36 mouse cellular contexts compared by ENCODE assay signal in the genomic region with DNA sequence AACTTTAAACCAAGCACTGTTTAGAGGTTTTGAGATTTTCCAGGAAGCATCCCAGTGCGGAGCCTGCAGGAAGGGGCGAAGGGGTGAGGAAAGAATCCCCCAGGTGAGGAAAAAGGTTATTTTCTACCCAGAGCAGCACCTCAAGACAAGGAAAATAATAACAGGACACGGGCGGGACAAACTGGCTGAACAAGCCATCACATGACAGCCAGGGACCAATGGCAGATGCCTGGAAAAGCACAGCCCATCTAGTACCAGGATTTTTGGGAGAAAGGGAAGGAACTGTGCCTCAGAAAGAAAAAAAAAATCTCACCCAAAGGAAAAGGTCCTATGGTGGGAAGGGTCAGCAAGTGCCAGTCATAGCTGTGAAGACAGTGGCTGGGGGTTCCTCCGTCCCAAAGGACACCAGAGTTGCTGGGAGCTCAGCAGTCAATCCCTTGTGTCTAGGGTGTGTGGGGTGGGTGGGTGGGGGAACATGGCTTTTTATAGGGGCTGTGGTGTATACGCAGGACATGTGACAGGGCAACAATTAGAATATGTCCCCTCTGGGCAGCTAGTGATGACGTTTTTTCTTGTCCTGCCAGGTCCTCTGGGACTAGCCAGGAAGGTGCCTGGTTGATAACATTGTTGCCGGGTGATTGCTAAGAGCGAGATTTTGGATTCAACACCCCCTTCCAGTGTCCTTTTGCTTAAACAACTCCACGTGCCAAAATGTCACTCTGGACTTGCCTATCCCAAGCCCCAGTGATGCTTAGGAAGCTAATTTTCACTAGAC. TPM values are rescaled to one million over a fixed set of nuclear protein-coding genes. Genes with fewer than 3 reads are reported as not detected.
A peak's percentile ranks its signal among the peaks of the same experiment; 100 is the strongest.
DNase-seq lines count a peak whose midpoint lies in the region; ATAC-seq and TF ChIP-seq lines count a peak whose summit lies in the region.
"Had no signal": no experiment of that assay in that cellular context is flagged by ENCODE, and none has a peak within 500 bp of the region (broad histone marks: within the 10 kb centered on the region; RNA-seq: fewer than 3 reads in every experiment).

No protein-coding gene starts in this region.

- H3K4me3 ChIP-seq in heart, embryonic 13.5 days: no peak overlapping the region
- no peak overlapping the region for H3K4me3 ChIP-seq in midbrain, embryonic 11.5 days (ENCODE audit: low read depth, low read length)
- no peak overlapping the region for H3K4me3 ChIP-seq in midbrain, embryonic 16.5 days (ENCODE audit: low read depth, low read length)
- no peak overlapping the region for H3K4me3 ChIP-seq in CH12.LX (replicated peaks in 1 of 3; ENCODE audit: low read depth in 2 of 3, low read length in 2 of 3, poor library complexity in 1 of 3)
- H3K4me3 ChIP-seq in midbrain, embryonic 14.5 days (replicated peaks; ENCODE audit: low read depth, low read length): no peak overlapping the region
- H3K4me3 ChIP-seq: embryonic facial prominence, embryonic 12.5 days; forebrain, embryonic 15.5 days; hindbrain, embryonic 13.5 days; liver, embryonic 12.5 days had no signal

- 42% methylated on average over 10 of the region's 10 CpGs for WGBS in heart, embryonic 13.5 days
- WGBS in midbrain, embryonic 11.5 days: 79% methylated on average over 10 of the region's 10 CpGs
- WGBS in midbrain, embryonic 16.5 days: 68% methylated on average over 10 of the region's 10 CpGs
- 69% methylated on average over 10 of the region's 10 CpGs for WGBS in midbrain, embryonic 14.5 days

- peak overlapping the region; percentile 16; the same call in 1 of the 2 replicates for H3K4me2 ChIP-seq in heart, embryonic 13.5 days
- no peak overlapping the region for H3K4me2 ChIP-seq in midbrain, embryonic 11.5 days
- H3K4me2 ChIP-seq in midbrain, embryonic 16.5 days (ENCODE audit: low read length): no peak overlapping the region
- peak overlapping the region; percentile 76 for H3K4me2 ChIP-seq in CH12.LX (ENCODE audit: insufficient read depth, low read depth, poor library complexity, severe bottlenecking)
- no peak overlapping the region for H3K4me2 ChIP-seq in midbrain, embryonic 14.5 days (ENCODE audit: low read length)
- H3K4me2 ChIP-seq: embryonic facial prominence, embryonic 12.5 days; forebrain, embryonic 15.5 days; hindbrain, embryonic 13.5 days; liver, embryonic 12.5 days had no signal

- H3K27me3 ChIP-seq in heart, embryonic 13.5 days (replicated peaks): peaks cover 9% of the 10 kb centered on the region; the same call in 1 of the 2 replicates
- H3K27me3 ChIP-seq in midbrain, embryonic 11.5 days (ENCODE audit: control insufficient read depth, insufficient read depth, low read length): no peaks in the 10 kb centered on the region
- no peaks in the 10 kb centered on the region for H3K27me3 ChIP-seq in midbrain, embryonic 16.5 days (ENCODE audit: control insufficient read depth, insufficient read depth, low read depth, low read length)
- peaks cover 2% of the 10 kb centered on the region for H3K27me3 ChIP-seq in CH12.LX (replicated peaks)
- no peaks in the 10 kb centered on the region for H3K27me3 ChIP-seq in midbrain, embryonic 14.5 days (ENCODE audit: control insufficient read depth, insufficient read depth, low read length)
- H3K27me3 ChIP-seq: forebrain, embryonic 15.5 days; hindbrain, embryonic 13.5 days had no signal

- no peak for DNase-seq in heart, adult 8-10 months (ENCODE audit: low spot score)
- DNase-seq in midbrain, embryonic 11.5 days (ENCODE audit: low spot score, missing footprints): peak; percentile 10
- DNase-seq in CH12.LX (ENCODE audit: extremely low read depth): no peak
- no peak for DNase-seq in midbrain, embryonic 14.5 days
- DNase-seq in gastrocnemius, postnatal 36 days: no peak
- DNase-seq: adrenal gland, postnatal 25 days; cerebellum, adult 11-12 months; cerebellum, adult 9-11 months; embryo, embryonic 11 days; gastrocnemius, postnatal 25 days; kidney, adult 8-10 months; layer of hippocampus, postnatal 36 days; left cerebral cortex, postnatal 4 days; liver, postnatal 0 days; lung, postnatal 36 days; right cerebral cortex, postnatal 4 days; thymus, adult 2 months; thymus, postnatal 36 days had no signal

- no peak for TF ChIP-seq EP300 in CH12.LX (IDR thresholded peaks at IDR 0.05; ENCODE audit: low read length)

- no peaks in the 10 kb centered on the region for H3K79me2 ChIP-seq in CH12.LX (replicated peaks; ENCODE audit: control insufficient read depth, extremely low read depth, insufficient read depth, poor library complexity, severe bottlenecking)

- in situ Hi-C loops in CH12.LX (cut with MboI; ENCODE audit: low pct_ligation_motif_present, low pct_unique_long_range_greater_than_20kb, low sequenced_read_pairs): no loop called here

- no peak for TF ChIP-seq POLR2A in CH12.LX (IDR thresholded peaks at IDR 0.05; ENCODE audit: low read depth, low read length)

- TF ChIP-seq CTCF in CH12.LX (conservative IDR thresholded peaks at IDR 0.05 in 1 of 2, IDR thresholded peaks at IDR 0.05 in 1 of 2; ENCODE audit: low read depth in 2 of 2, low read length in 2 of 2): no peak

- no peaks in the 10 kb centered on the region for H3K9me3 ChIP-seq in heart, embryonic 13.5 days
- H3K9me3 ChIP-seq in midbrain, embryonic 11.5 days (ENCODE audit: control insufficient read depth, low read length): no peaks in the 10 kb centered on the region
- no peaks in the 10 kb centered on the region for H3K9me3 ChIP-seq in midbrain, embryonic 16.5 days (replicated peaks; ENCODE audit: control insufficient read depth, low read length, poor library complexity, severe bottlenecking)
- H3K9me3 ChIP-seq in CH12.LX (replicated peaks; ENCODE audit: low read length): no peaks in the 10 kb centered on the region
- no peaks in the 10 kb centered on the region for H3K9me3 ChIP-seq in midbrain, embryonic 14.5 days (ENCODE audit: control insufficient read depth, low read length)
- H3K9me3 ChIP-seq: embryonic facial prominence, embryonic 12.5 days; forebrain, embryonic 15.5 days; hindbrain, embryonic 13.5 days; liver, embryonic 12.5 days had no signal

- no peak overlapping the region for H3K9ac ChIP-seq in heart, embryonic 13.5 days
- H3K9ac ChIP-seq in midbrain, embryonic 11.5 days (ENCODE audit: low read length): no peak overlapping the region
- no peak overlapping the region for H3K9ac ChIP-seq in midbrain, embryonic 16.5 days (ENCODE audit: low read depth, low read length)
- peak overlapping the region; percentile 1; the same call in 1 of the 2 replicates for H3K9ac ChIP-seq in CH12.LX (ENCODE audit: insufficient read depth, low read depth)
- H3K9ac ChIP-seq in midbrain, embryonic 14.5 days (replicated peaks; ENCODE audit: low read length): no peak overlapping the region
- H3K9ac ChIP-seq: embryonic facial prominence, embryonic 12.5 days; forebrain, embryonic 15.5 days; hindbrain, embryonic 13.5 days; liver, embryonic 12.5 days; liver, postnatal 0 days had no signal

- TF ChIP-seq RAD21 in CH12.LX (IDR thresholded peaks at IDR 0.05; ENCODE audit: low read depth, low read length): no peak

- peaks cover 8% of the 10 kb centered on the region for H3K4me1 ChIP-seq in heart, embryonic 13.5 days
- no peaks in the 10 kb centered on the region for H3K4me1 ChIP-seq in midbrain, embryonic 11.5 days (ENCODE audit: control insufficient read depth, insufficient read depth, low read length)
- H3K4me1 ChIP-seq in midbrain, embryonic 16.5 days (ENCODE audit: control insufficient read depth, insufficient read depth, low read length): peaks cover 4% of the 10 kb centered on the region; the same call in 1 of the 2 replicates
- H3K4me1 ChIP-seq in CH12.LX (ENCODE audit: control insufficient read depth in 1 of 2, insufficient read depth in 2 of 2): peaks cover 7 to 10% of the 10 kb centered on the region in 2 experiments; a peak in 3 of 4 replicates
- peaks cover 12% of the 10 kb centered on the region; the same call in 1 of the 2 replicates for H3K4me1 ChIP-seq in midbrain, embryonic 14.5 days (ENCODE audit: control insufficient read depth, insufficient read depth, low read length)
- H3K4me1 ChIP-seq: embryonic facial prominence, embryonic 12.5 days; liver, embryonic 12.5 days had no signal

- H3K36me3 ChIP-seq in heart, embryonic 13.5 days: no peaks in the 10 kb centered on the region
- H3K36me3 ChIP-seq in midbrain, embryonic 11.5 days (ENCODE audit: control insufficient read depth, insufficient read depth, low read length): no peaks in the 10 kb centered on the region
- no peaks in the 10 kb centered on the region for H3K36me3 ChIP-seq in midbrain, embryonic 16.5 days (ENCODE audit: control insufficient read depth, insufficient read depth, low read length)
- H3K36me3 ChIP-seq in CH12.LX (replicated peaks in 1 of 2; ENCODE audit: control insufficient read depth in 1 of 2, insufficient read depth in 1 of 2, low read length in 1 of 2): no peaks in the 10 kb centered on the region
- no peaks in the 10 kb centered on the region for H3K36me3 ChIP-seq in midbrain, embryonic 14.5 days (ENCODE audit: control insufficient read depth, insufficient read depth, low read length)
- H3K36me3 ChIP-seq: embryonic facial prominence, embryonic 12.5 days; forebrain, embryonic 15.5 days; hindbrain, embryonic 13.5 days; liver, embryonic 12.5 days had no signal

- H3K27ac ChIP-seq in heart, embryonic 13.5 days (replicated peaks): no peak overlapping the region
- no peak overlapping the region for H3K27ac ChIP-seq in midbrain, embryonic 11.5 days (ENCODE audit: low read depth, low read length)
- no peak overlapping the region; the same call in 1 of the 2 replicates for H3K27ac ChIP-seq in midbrain, embryonic 16.5 days (ENCODE audit: low read length)
- H3K27ac ChIP-seq in CH12.LX (ENCODE audit: insufficient read depth, low read depth): no peak overlapping the region
- H3K27ac ChIP-seq in midbrain, embryonic 14.5 days (replicated peaks; ENCODE audit: low read depth, low read length): peak overlapping the region; percentile 66; the same call in 1 of the 2 replicates
- H3K27ac ChIP-seq: embryonic facial prominence, embryonic 12.5 days; forebrain, embryonic 15.5 days; kidney, postnatal 0 days; liver, embryonic 12.5 days; stomach, postnatal 0 days had no signal

- ATAC-seq in heart, embryonic 13.5 days (ENCODE audit: extremely low read depth, insufficient number of reproducible peaks, low FRiP score, low TSS enrichment): no peak; the same call in 1 of the 2 replicates
- no peak for ATAC-seq in midbrain, embryonic 11.5 days (ENCODE audit: low FRiP score)
- no peak for ATAC-seq in midbrain, embryonic 16.5 days
- ATAC-seq in midbrain, embryonic 14.5 days (ENCODE audit: low FRiP score, low TSS enrichment): no peak
- ATAC-seq: forebrain, embryonic 15.5 days; intestine, embryonic 16.5 days; liver, embryonic 12.5 days; liver, postnatal 0 days had no signal

- dilution Hi-C loops in CH12.LX (cut with MboI; ENCODE audit: extremely low pct_ligation_motif_present, extremely low pct_unique_long_range_greater_than_20kb, low sequenced_read_pairs): no loop called here

- intact Hi-C loops in gastrocnemius, postnatal 36 days (cut with DNase I): no loop called here

RNA-seq across cellular contexts. Expression of gene Il12b, which starts 22.7 kb away (rescaled TPM):
- polyA plus RNA-seq in heart, embryonic 13.5 days (2015; fragmentation: Nextera tagmentation; extraction: Ambion mirVana): 0.09 and 0.23 TPM in 2 replicates
- not detected for total RNA-seq in heart, adult 8-10 months (2022)
- polyA plus RNA-seq in midbrain, embryonic 11.5 days (2014; fragmentation: Nextera tagmentation; extraction: Ambion mirVana): not detected in 2 replicates
- polyA plus RNA-seq in midbrain, embryonic 16.5 days (2015; fragmentation: Nextera tagmentation; extraction: Ambion mirVana): not detected in 2 replicates
- not detected in 2 replicates for total RNA-seq in CH12.LX (2012; rRNA removed)
- total RNA-seq in CH12.LX (2014; rRNA removed): 0.23 TPM in 1 of 2 replicates, not detected in the other
- not detected in 2 replicates for polyA plus RNA-seq in CH12.LX (2012; ENCODE audit: insufficient read length, low read depth)
- polyA plus RNA-seq in midbrain, embryonic 14.5 days (2014; fragmentation: Nextera tagmentation; extraction: Ambion mirVana): 0.14 and 0.19 TPM in 2 replicates
- not detected for total RNA-seq in gastrocnemius, postnatal 36 days (2021)
- total RNA-seq: adrenal gland, adult 18-20 months; adrenal gland, postnatal 25 days; ES-E14; gastrocnemius, adult 18-20 months; gastrocnemius, postnatal 25 days; heart, postnatal 25 days; layer of hippocampus, postnatal 36 days; left cerebral cortex, postnatal 4 days; megakaryocyte, adult 5-6 weeks; monocyte, adult 5-6 weeks had no signal
- polyA plus RNA-seq: embryonic facial prominence, embryonic 12.5 days; forebrain, embryonic 15.5 days; frontal cortex, adult 2 months; intestine, embryonic 16.5 days; liver, postnatal 0 days; lung, embryonic 16.5 days; neural tube, embryonic 11.5 days; stomach, postnatal 0 days had no signal

RNA-seq across cellular contexts. Expression of gene Ublcp1, which starts 47.8 kb away (rescaled TPM):
- 42.3 and 43.7 TPM in 2 replicates for polyA plus RNA-seq in heart, embryonic 13.5 days (2015; fragmentation: Nextera tagmentation; extraction: Ambion mirVana)
- 10 to 100 TPM; 33.2 to 40.9 (median 39.4) TPM for total RNA-seq in heart, adult 8-10 months (2022)
- polyA plus RNA-seq in midbrain, embryonic 11.5 days (2014; fragmentation: Nextera tagmentation; extraction: Ambion mirVana): 79.2 and 85.3 TPM in 2 replicates
- polyA plus RNA-seq in midbrain, embryonic 16.5 days (2015; fragmentation: Nextera tagmentation; extraction: Ambion mirVana): 59.1 and 63.6 TPM in 2 replicates
- total RNA-seq in CH12.LX (2012; rRNA removed) (18.9 and 20.2 TPM in 2 replicates), CH12.LX (2014; rRNA removed) (34.1 and 45.6 TPM in 2 replicates)
- 24.9 and 26.7 TPM in 2 replicates for polyA plus RNA-seq in CH12.LX (2012; ENCODE audit: insufficient read length, low read depth)
- polyA plus RNA-seq in midbrain, embryonic 14.5 days (2014; fragmentation: Nextera tagmentation; extraction: Ambion mirVana): 64.1 and 72.8 TPM in 2 replicates
- total RNA-seq in gastrocnemius, postnatal 36 days (2021): 10 to 100 TPM; 22.4 to 28.9 TPM

Comparison
In these comparisons a context has a peak if more than half of its experiments do, and no peak if none do; other contexts are left out.
1. H3K4me2 ChIP-seq: peak in heart, embryonic 13.5 days (single experiment) and CH12.LX (single experiment); none in midbrain, embryonic 11.5 days (single experiment), midbrain, embryonic 16.5 days (single experiment) and midbrain, embryonic 14.5 days (single experiment).